Mouse (Mus musculus) megakaryocyte, embryonic 14.5 days (primary cell): ENCODE results near the gene Nsdhl. TPM values are rescaled to one million over a fixed set of nuclear protein-coding genes. Genes with fewer than 3 reads are reported as not detected.

Source experiments
- H3K27me3 ChIP-seq: replicated peaks from 2 replicates; pipeline ENCODE3; 2012; ENCODE audit warnings: inconsistent platforms
- H3K36me3 ChIP-seq: replicated peaks from 2 replicates; pipeline ENCODE3; 2012; ENCODE audit warnings: low read length, inconsistent platforms, mixed read lengths
- H3K4me1 ChIP-seq: 2 replicates; pipeline ENCODE4 v1.6.1; 2012; ENCODE audit warnings: inconsistent platforms
- H3K4me3 ChIP-seq: replicated peaks from 2 replicates; pipeline ENCODE3; 2012; ENCODE audit warnings: moderate library complexity, mild to moderate bottlenecking, inconsistent platforms
- H3K9me3 ChIP-seq: 2 replicates; pipeline ENCODE4 v1.6.1; 2012; ENCODE audit warnings: inconsistent platforms
- FLI1 ChIP-seq: IDR thresholded peaks from 2 replicates; pipeline ENCODE4 v1.6.1; 2012; ENCODE audit warnings: low read length, inconsistent platforms, mixed read lengths
- GATA1 ChIP-seq: IDR thresholded peaks from 3 replicates; pipeline ENCODE4 v1.6.1; 2012; ENCODE audit warnings: mixed read lengths, low read length, inconsistent platforms, borderline replicate concordance
- polyA plus RNA-seq: library from polyadenylated mRNA; stranded (reverse); fragments of >175 nt; gene quantifications from 2 replicates; pipeline ENCODE4 v1.2.3, GENCODE M21; 2012; ENCODE audit warnings: low replicate concordance; ENCODE audit not compliant: insufficient read depth

The Nsdhl gene
- 3.1 and 5.2 TPM in 2 replicates for polyA plus RNA-seq

- H3K4me3 ChIP-seq: peak within 1 kb of the TSS; percentile 92
- H3K9me3 ChIP-seq: no peaks in the 10 kb centered on the region
- TF ChIP-seq GATA1: 0 out of 3 replicates have a peak, but pooled peaks have one; percentile 8
- no peak for TF ChIP-seq FLI1
- H3K27me3 ChIP-seq: peaks cover 12% of the 10 kb centered on the region
- H3K4me1 ChIP-seq: peaks cover 31% of the 10 kb centered on the region
- peaks cover 38% of the 10 kb centered on the region for H3K36me3 ChIP-seq
These were observed at the start of gene Nsdhl, which contains the start of gene Cetn2 for GRCm38 (mm10) chrX:72917884-72918681. Gene Nsdhl (plus strand): TSS chrX:72918557. Gene Cetn2 (minus strand): TSS chrX:72918411.

GRCm38 (mm10) chrX:72895388-72896054 lies 22.8 kb upstream of the Nsdhl start:
- no peak for TF ChIP-seq FLI1
- TF ChIP-seq GATA1: no peak
- H3K4me1 ChIP-seq: no peaks in the 10 kb centered on the region
- no peak overlapping the region for H3K4me3 ChIP-seq
- no peaks in the 10 kb centered on the region for H3K36me3 ChIP-seq
- no peaks in the 10 kb centered on the region for H3K9me3 ChIP-seq
- peaks cover 9% of the 10 kb centered on the region for H3K27me3 ChIP-seq

- H3K4me3 ChIP-seq: no peak overlapping the region
- no peaks in the 10 kb centered on the region for H3K36me3 ChIP-seq
- H3K4me1 ChIP-seq: no peaks in the 10 kb centered on the region
- H3K27me3 ChIP-seq: peaks cover 9% of the 10 kb centered on the region
- no peaks in the 10 kb centered on the region for H3K9me3 ChIP-seq
- TF ChIP-seq FLI1 (no peak), GATA1 (no peak)
These were observed 22.3 kb upstream of the Nsdhl start for GRCm38 (mm10) chrX:72896055-72896437.

GRCm38 (mm10) chrX:72902530-72902929 lies 15.8 kb upstream of the Nsdhl start:
- Histone ChIP-seq H3K4me1 (no peaks in the 10 kb centered on the region), H3K4me3 (no peak overlapping the region), H3K27me3 (peaks cover 8% of the 10 kb centered on the region), H3K36me3 (no peaks in the 10 kb centered on the region), H3K9me3 (no peaks in the 10 kb centered on the region)
- TF ChIP-seq GATA1 (no peak), FLI1 (no peak)

GRCm38 (mm10) chrX:72907619-72908403 lies 10.5 kb upstream of the Nsdhl start:
- Histone ChIP-seq H3K36me3 (no peaks in the 10 kb centered on the region), H3K27me3 (peaks cover 9% of the 10 kb centered on the region), H3K4me1 (peaks cover 4% of the 10 kb centered on the region), H3K9me3 (no peaks in the 10 kb centered on the region), H3K4me3 (no peak overlapping the region)
- no peak for TF ChIP-seq GATA1
- no peak for TF ChIP-seq FLI1

- Histone ChIP-seq H3K27me3 (peaks cover 9% of the 10 kb centered on the region), H3K4me1 (peaks cover 4% of the 10 kb centered on the region), H3K4me3 (no peak overlapping the region), H3K9me3 (no peaks in the 10 kb centered on the region), H3K36me3 (peaks cover 4% of the 10 kb centered on the region)
- TF ChIP-seq FLI1: no peak
- no peak for TF ChIP-seq GATA1
These were observed 10.0 kb upstream of the Nsdhl start for GRCm38 (mm10) chrX:72908404-72908741.

- H3K9me3 ChIP-seq: no peaks in the 10 kb centered on the region
- H3K27me3 ChIP-seq: peaks cover 2% of the 10 kb centered on the region
- TF ChIP-seq FLI1 (no peak), GATA1 (no peak)
- H3K4me1 ChIP-seq: peaks cover 4% of the 10 kb centered on the region
- H3K36me3 ChIP-seq: peaks cover 23% of the 10 kb centered on the region
- no peak overlapping the region for H3K4me3 ChIP-seq
These were observed 6.7 kb upstream of the Nsdhl start for GRCm38 (mm10) chrX:72911611-72912010.

GRCm38 (mm10) chrX:72918682-72919059 lies 314 bp downstream of the Nsdhl start:
- no peaks in the 10 kb centered on the region for H3K9me3 ChIP-seq
- H3K27me3 ChIP-seq: peaks cover 12% of the 10 kb centered on the region
- peaks cover 31% of the 10 kb centered on the region for H3K4me1 ChIP-seq
- TF ChIP-seq GATA1 (no peak), FLI1 (no peak)
- peaks cover 38% of the 10 kb centered on the region for H3K36me3 ChIP-seq
- H3K4me3 ChIP-seq: peak overlapping the region; percentile 92

GRCm38 (mm10) chrX:72921391-72921790 lies 3.0 kb downstream of the Nsdhl start:
- H3K36me3 ChIP-seq: peaks cover 46% of the 10 kb centered on the region
- no peak overlapping the region for H3K4me3 ChIP-seq
- peaks cover 17% of the 10 kb centered on the region for H3K27me3 ChIP-seq
- TF ChIP-seq FLI1: no peak
- no peak for TF ChIP-seq GATA1
- no peaks in the 10 kb centered on the region for H3K9me3 ChIP-seq
- peaks cover 38% of the 10 kb centered on the region for H3K4me1 ChIP-seq
